ENCODE assay signal across 8 mouse cellular contexts in genomic region chr2:144441386-144441915, GRCm38 (mm10).
DNase-seq lines count a peak whose midpoint lies in the region; ATAC-seq and TF ChIP-seq lines count a peak whose summit lies in the region.

No protein-coding gene starts in this region.

- DNase-seq in layer of hippocampus, adult 2 months (ENCODE audit: low spot score in 2 of 2): no peak
- no peak for DNase-seq in layer of hippocampus, adult 9-10 months (ENCODE audit: low spot score)
- DNase-seq in adrenal gland, postnatal 14 days: peak; percentile 74
- peak; percentile 49 to 67 for DNase-seq in lung, postnatal 4 days
- DNase-seq in testis, postnatal 14 days (ENCODE audit: low spot score): no peak
- DNase-seq in layer of hippocampus, postnatal 25 days (ENCODE audit: extremely low spot score in 1 of 2, low spot score in 1 of 2): no peak
- DNase-seq in thymus, postnatal 0 days (ENCODE audit: low spot score): no peak

- ATAC-seq in granulocyte monocyte progenitor cell, adult 5-6 weeks (replicated peaks; ENCODE audit: poor library complexity, severe bottlenecking): peak; percentile 96

- no peak overlapping the region for H3K4me3 ChIP-seq in layer of hippocampus, adult 2 months

- no peak for TF ChIP-seq CTCF in layer of hippocampus, adult 2 months (conservative IDR thresholded peaks at IDR 0.05)

- peak overlapping the region; percentile 39; the same call in 1 of the 2 replicates for H3K27ac ChIP-seq in layer of hippocampus, adult 2 months

Comparison
In these comparisons a context has a peak if more than half of its experiments do, and no peak if none do; other contexts are left out.
1. DNase-seq: peak in adrenal gland, postnatal 14 days (single experiment) and lung, postnatal 4 days (2 of 2); none in layer of hippocampus, adult 2 months (0 of 2), layer of hippocampus, adult 9-10 months (single experiment), testis, postnatal 14 days (single experiment), layer of hippocampus, postnatal 25 days (0 of 2) and thymus, postnatal 0 days (single experiment).